Mouse (Mus musculus): ENCODE results near the gene Clcnkb.

DNA sequence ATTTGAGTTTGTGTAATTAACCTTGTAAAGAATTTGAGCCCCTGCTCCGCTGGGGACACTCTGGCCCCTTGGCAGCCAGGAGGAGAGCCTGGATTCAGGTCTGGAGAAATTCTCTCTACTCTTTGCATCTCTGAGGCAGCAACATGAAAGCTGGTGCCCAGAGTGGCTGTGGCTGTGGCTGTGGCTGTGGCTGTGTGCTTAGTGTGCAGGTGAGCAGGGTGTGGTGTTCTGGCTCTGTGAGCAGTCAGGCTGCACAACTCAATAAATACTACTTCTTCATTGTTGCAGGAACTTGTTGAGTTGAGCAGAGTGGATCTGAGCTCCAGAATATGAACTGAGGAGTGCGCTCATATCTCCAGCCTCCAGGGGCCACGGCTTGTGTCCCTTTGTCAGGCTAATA is 43.1 kb upstream of the Clcnkb start:
- no peak for TF ChIP-seq POLR2A (IDR thresholded peaks at IDR 0.05; ENCODE audit: control insufficient read depth, low read depth, low read length)
- TF ChIP-seq CTCF (IDR thresholded peaks at IDR 0.05; ENCODE audit: control insufficient read depth, insufficient read depth, insufficient replicate concordance, low read depth, low read length): no peak
